Mouse (Mus musculus): ENCODE data around the gene Znrf4.
A peak's percentile ranks its signal among the peaks of the same experiment; 100 is the strongest.

Gene Znrf4

DNA sequence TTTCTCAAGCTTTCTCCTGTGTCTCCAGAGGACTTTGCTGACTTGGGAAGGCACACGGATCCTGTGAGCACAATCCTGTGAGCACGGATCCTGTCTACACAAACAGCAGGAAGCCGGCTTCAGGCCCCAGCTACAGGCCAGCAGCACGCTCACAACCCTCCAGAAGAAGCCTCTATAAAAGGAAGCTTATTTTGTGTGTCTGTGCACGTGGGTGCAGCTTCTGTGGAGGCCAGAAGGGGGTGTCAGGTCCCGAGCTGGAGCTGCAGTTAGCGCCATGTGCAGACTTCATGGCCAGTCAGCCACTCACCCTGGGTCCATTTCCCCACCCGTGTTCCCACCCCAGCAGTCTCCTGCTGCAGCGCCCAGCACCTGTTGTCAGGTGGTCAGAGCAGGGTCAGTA, 43.9 kb downstream of the Znrf4 start:
- DNase-seq (ENCODE audit: low read depth, low spot score): no peak

GRCm38 (mm10) chr17:56467456-56467884, 44.8 kb downstream of the Znrf4 start:
- no peak for DNase-seq (ENCODE audit: low read depth, low spot score)

DNA sequence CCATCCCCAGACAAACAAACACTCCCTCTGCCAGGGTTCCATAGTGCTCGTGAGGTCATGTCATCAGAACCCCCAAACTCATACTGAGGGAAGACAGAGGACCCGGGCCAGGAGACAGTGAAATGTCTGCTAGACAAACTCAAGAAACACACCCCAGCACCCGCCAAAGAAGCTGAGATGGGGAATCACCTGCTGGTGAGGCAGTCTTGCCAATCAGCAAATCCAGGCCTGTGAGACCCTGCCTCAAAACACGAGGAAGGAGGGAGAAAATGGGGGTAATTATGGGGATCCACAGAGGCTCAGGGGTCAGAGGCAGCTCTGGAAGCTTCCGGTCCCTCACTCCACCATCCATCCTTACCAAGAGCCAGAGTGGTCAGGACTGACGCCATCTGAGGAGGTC, 45.5 kb downstream of the Znrf4 start:
- DNase-seq (ENCODE audit: low read depth, low spot score): no peak

DNA sequence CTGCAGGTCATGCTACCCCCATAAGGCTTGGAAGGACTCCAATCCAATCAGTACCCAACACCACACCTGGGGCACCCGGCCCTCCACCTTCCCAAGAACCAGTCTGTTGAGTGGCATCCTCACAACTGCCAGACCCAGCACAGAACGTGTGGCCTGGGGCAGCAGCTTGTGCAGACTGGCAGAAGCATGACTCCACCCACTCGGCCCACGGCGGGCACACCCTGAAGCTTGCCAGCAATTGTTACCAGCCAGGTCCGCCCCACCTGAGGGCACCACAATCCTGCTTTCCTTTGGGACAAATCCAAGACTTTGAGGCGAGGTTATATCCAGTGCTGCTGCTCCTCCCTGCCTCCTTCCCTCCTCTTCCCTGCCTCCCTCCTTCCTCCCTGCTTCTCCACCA, 47.4 kb downstream of the Znrf4 start:
- no peak for DNase-seq (ENCODE audit: low read depth, low spot score)

DNA sequence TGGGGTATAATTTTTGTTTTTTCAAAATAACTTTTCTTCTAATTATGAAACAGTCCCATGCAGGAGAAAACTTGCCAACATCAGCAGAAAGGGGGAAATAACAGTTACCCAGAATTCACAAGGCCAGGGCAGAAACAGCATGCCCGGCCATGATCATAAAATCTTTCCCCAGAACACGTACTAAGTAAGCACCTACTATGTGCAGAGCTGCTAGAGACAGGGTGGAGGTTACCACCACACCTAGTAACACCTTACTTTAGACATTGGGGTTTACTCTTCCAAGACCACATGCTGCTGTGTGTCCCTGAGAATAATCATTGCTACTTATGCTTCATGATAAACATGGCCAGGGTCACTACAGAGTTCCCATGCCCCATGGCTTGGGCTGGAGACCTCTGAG, 47.9 kb downstream of the Znrf4 start:
- no peak for DNase-seq (ENCODE audit: low read depth, low spot score)

DNA sequence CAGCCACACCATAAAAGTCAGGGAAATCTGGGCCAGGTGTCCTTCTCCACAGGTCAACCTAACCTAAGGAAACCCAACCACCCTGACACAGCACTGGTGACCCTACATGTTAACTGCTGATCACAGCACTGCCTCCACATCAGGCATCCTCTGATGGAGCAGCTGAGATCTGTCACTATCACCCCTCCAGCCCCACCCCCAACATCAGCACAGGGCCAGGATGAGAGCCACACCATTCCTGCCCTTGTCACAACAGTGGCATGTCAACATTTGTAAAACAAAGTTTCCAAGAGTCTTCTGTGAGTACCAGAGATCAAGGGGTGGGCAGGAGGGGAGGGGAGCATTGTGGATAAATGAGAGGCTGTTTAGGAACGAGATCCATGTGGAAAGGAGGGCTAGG, 48.7 kb downstream of the Znrf4 start:
- DNase-seq (ENCODE audit: low read depth, low spot score): no peak

DNA sequence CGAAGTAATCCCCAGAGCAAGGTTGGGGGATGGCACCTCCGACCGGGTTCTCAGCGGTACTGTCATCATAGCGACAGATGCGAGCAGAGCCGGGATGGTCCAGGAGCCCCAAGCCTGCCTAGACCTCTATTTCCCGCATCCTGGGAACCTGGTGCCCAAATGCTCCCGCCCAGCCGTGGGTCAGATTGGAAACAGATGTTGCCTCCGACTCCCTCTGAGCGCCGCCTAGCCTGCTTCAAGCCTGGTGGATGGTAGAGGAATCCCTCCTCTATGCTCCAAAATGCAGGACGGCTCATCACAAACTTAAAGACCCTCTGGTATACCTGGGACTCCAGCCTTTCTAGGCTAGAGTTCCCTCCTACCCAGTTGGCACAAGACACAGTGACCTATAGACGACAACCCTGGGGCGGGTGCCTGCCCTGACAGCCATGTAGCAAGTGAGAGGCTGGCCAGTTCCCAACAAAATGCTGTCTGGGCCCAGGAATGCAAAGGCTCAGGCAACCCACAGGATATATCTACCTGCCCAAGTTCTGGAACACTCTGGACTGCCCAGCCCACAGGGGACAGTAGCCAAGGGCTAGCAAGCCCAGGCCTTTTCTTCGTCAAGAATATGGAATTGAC, 49.3 kb downstream of the Znrf4 start:
- DNase-seq (ENCODE audit: low read depth, low spot score): no peak

- DNase-seq (ENCODE audit: low read depth, low spot score): peak; percentile 99
Measured at GRCm38 (mm10) chr17:56461771-56462743, 50.2 kb downstream of the Znrf4 start.

Data from skeletal muscle tissue, adult 2 months (tissue).